Mouse (Mus musculus) layer of hippocampus, adult 9-10 months (tissue): Measurements from ENCODE around the gene Derl2.

Experiments used
- DNase-seq: peaks from one replicate; pipeline ENCODE4 v3.0.0; 2022; ENCODE audit warnings: low spot score

The Derl2 gene

DNA sequence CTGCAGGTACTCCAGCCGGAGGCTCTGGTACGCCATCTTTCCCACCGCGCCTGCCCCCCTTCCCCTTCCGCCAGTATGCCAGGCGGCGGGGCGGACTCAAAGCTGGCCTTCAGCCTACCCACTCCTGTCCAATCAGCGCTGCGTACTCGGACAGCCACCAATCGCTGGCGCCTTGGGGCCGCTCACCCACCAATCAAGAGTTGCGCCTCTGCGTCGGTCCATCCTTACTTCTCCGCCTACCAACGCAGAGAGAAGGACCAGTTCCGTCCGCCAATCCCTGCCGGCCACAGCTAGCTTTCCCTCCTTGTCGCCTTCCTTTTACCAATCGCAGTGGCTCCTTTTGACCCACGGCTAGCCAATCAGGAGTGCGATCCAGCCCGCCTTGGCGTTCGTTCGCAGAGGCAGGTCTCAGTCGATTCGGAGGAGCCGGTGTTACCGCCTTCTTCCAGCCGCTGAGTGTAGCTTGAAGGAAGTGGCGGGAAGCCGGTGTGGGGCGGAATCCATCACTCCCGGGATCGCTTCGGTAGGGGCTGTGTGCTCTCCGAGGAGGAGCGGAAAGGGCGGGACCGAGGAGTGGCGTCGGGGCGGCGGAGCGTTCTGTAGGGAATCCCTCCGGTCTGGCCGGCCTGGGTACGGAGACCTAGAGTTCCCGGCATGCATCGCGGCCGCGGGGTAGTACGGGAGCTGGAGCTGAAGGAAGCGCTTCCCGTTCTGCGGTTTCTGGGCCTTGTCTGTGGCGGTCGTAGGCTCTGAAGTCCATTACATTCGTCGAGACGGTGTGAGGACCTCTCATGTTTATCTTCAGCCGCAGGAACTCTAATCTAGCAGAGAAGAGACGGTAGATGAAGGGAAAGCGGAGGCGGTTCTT is at the start of gene Derl2, which contains the start of gene Mis12:
Gene Derl2 (minus strand): TSS at position 641 of the 868 bp plus-strand sequence.
Gene Mis12 (plus strand): TSS at position 411 of the 868 bp plus-strand sequence.
- DNase-seq, result peak; percentile 96

DNA sequence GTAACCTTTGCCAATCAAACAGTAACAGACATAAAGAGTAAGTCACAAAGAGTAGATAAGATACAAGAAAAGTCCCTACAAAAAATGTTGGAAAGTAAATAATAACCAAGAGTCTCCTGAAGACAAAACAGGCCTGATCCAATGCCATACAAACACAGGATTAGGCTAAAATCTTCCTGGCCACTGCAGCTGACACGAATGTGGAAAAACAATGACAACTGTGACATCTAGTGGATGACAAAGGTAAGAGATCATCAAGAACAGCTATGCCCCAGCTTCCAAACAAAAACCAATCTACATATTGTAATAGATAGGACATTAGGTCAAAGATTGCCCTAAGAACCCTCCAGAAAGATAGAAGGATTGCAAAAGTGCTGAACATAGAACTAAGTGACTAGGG is 32.9 kb upstream of the Derl2 start:
- no peak for DNase-seq

DNA sequence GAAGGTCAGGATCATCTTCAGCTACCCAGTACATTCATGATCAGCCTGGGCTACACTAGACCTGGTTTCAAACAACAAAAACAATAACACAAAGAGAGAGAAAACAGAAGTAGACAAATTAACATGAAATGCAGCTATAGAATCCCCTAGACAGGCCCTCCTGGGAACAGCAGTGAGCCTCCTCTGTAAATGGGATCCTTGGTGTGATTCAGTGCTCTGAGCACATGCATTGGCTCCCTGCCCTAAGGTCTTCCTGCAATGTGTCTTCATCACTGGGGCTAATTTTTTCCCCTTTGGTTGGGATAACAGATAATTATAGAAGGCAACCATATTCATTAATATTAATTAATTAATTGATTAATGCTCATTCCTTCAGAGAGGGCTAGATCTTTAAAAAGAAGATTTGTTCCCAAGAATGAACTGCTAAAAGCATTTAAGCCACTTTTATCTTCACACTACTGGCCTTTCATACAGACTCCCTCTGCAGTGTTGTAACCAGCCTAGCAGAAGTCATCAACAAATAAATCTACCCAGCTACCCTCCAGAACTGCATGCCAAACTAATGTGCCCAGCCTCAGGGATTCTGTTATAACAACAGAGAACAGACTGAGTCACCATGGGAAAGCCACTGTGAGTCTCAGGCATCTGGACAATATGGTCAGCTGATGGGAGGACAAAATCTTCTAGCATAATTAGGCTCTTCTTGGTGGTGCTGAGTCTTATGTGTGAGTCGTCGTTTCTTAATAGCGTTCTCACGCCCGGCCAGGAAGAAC is 20.1 kb upstream of the Derl2 start:
- DNase-seq, result no peak

DNA sequence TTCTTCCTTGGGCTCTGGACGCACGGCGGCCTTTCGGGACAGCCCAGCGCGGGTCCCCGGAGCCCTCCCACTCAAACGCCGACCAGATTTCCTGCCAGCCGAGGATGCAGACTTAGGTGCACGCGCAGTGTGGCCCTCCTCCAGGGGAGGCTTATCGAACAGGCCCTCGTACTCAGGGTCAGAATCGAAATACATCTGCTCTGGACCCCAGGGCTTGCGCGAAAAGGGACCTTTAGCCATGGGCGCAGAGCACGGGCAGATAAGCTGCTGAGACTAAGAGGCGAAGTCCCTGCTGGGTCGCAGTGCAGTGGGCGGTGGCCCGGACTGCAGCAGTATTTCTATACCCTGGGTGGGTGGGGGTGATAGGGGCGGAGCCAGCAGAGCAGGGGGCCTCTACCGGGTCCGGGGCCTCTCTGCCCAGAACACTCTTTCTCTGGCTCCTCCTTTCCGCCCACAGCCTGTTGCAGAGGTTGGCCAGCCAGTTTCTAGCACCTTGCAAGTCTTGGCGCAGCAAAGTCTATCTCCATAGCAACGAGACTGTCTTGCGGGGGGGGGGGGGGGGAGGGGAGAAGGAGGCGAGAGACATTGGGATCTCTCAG is 13.6 kb upstream of the Derl2 start, which contains the start of gene 6330403K07Rik:
Gene 6330403K07Rik (minus strand): TSS at position 351 of the 599 bp plus-strand sequence.
- DNase-seq, result no peak

DNA sequence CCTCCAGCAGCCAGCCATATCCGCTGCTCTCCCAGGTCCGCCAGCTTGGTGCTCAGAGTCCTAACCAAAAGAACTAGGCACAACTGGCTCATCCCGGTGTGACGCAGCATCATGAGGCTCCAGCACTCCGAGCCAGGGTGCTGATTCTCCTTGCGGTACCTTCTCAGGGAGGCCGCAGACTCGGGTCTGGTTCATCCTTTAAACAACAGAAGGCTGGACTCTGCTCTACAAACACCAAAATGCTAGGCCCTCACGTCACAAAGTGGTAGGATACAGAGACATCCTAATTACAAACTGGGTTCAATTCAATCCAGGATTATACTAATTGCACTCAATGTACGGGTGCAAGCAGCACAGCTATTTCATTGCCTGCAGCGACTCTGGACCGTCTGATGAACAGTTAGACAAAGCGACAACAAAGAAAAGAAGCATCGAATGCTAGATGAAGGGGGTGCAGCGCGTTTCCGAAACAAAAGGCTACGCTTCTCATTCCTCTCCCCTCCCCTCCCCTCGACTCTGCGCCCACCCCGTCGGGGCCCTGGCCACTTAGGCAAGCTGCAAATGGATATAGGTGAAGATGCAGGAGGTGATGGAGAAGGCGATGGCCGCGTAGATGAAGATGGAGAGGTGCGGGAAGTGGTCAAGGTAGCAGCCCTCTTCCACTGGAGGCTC is 13.0 kb upstream of the Derl2 start:
- DNase-seq, result no peak

DNA sequence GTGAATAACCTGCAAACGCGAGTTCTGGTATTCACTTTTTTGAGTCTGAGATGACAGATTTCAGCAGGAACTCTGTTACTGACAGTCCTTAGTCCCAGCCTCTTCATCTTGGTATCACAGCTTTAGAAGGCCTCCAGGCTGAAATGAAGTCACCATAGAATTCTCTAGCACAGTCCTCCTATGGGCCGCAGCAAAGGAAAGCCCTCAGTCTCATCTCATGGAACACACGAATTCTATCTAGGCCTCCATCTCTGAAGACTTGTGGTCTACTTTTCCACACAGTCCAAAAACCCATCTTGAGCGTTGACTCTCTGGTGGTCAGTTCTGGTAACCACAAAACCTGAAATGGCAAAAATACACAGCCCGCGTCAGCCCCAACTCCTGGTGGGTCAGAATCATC is 12.4 kb upstream of the Derl2 start:
- no peak for DNase-seq

DNA sequence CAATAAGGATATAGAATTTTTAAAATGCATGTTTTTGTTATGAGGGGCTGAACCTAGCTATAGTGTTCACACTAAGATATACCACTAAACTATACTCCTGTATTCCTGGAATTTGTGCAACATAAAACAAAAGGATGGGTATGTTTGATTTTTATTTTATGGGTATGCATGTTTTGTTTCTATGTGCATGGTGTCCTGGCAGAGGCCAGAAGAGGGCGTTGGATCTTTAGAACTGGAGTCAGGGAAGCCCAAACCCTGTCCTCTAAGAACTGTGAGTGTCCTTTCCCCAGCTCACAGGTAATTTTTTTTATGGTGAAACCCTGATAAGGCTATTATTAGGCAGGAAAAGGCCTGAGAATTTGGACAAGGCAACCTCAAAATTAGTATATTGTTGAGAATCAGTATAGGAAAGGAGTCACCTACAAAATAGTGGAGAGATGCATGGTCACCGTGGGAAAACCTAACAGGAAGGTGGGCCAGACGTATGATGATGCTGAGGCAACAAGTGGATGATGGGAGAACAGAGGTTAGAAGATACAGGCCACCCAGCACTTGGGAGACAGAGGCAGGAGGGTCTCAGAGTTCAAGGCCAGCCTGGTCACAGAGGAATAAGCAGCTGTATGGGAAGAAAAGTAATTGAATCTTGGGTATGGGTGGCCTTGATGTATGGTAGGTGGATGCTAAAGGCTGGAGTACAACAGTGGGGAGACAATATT is 9.9 kb upstream of the Derl2 start:
- DNase-seq, result no peak

DNA sequence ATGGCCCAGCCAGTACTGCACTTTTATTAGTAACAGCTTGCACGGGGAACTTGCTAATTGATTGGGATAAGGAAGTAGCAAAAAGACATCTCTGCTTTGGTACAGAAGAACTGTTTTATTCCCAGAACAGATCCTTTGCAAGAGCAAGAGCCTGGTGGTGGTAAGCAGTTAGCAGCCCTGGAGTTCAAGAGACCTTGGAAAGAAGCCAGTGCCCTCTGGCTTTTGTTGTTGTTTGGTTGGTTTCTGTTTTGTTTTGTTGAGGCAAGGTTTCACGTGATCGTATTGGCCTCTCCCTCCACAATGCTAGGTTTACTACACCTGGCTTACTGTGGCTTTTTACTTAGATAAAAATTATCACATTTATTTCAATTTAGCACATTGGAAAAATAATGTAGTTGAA is 8.6 kb upstream of the Derl2 start:
- DNase-seq, result no peak

DNA sequence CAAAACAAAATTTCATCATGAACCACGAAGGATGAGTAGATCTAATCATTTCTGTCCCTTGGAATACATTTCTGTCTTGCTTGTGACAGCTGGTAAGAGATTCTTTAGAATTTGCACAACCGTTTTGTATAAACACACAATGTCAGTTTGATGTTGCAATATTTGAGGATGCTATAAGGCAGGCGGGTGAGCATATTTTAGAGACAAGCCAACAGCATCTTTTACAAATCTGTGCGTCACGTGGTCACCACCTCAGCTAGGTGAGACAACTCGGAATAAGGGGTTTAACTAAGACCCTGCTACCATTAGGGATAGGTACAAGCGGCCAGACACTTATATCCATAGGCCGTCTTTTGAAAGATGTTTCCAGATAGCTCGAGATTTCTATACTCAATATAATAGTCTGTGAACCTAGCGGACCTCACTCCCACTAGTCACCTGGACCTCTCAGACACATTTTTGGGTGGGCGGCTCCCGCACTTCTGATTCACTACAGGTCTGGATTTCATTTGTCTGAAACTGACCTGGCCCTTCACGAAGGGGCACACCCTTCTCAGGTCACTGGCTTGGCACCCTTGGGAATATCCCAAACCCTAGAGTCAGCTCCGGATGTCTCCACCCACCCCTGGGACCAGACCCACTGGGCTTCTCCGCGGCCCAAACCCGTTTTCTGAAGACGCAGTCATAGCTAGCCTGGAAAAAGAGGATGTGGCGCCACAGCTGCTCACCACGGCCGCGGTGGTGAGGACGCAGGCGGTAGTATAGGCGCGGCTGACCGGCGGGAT is 1.0 kb downstream of the Derl2 start:
- no peak for DNase-seq

DNA sequence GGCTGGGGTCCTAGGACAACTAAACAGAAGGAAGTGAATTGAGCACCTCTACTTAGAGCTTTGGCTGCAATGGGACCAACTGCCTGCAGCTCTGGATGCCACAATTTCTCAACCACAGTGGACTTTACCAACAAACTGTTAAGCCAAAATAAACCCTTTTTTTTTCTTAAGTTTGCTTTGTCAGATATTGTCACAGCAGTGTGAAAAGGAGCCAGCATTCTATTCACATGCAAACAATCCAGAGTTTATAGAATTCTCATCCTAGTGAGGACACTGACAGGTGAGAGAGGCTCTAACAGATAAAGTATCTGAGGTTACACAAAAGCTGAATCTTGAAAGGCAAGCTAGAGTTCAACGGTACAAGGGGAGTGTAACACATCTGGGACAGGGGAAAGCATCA is 2.6 kb downstream of the Derl2 start:
- no peak for DNase-seq

DNA sequence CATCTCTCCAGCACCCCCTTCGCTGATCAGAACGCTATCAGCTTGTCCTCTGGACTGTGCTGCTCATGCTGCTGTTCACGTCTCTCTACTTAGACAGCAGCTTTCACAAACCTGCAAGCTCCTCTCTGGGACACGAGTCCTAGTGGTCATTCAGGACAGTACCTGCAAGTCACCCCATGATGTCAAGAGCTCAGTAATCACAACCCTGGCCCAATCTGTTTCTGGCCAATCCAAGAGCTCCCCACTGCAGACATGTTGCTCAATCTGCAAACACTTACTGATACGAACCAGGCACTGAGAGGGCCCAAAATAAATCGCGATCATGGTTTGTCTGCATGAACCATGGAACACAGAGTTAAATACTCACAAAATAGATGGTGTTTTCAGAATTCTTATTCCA is 6.9 kb downstream of the Derl2 start:
- DNase-seq, result no peak

DNA sequence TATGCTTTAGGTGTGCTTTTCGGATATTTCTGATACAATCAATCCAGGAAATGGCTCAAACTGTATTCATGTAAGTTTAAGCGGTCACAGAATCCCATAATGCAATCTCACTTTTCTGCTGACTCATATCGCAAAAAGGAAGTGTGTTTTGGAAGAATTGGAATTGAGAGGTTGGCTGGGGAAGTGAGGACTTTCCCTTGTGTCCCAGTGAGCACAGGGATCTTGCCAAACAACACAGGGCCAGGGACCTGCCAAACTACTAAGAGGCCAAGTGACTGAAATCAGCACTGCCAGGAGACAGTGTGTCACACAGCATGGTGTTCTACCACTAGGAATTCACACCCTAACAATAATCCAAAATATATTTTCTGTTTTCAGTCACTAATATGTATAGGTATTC is 11.3 kb downstream of the Derl2 start:
- no peak for DNase-seq

DNA sequence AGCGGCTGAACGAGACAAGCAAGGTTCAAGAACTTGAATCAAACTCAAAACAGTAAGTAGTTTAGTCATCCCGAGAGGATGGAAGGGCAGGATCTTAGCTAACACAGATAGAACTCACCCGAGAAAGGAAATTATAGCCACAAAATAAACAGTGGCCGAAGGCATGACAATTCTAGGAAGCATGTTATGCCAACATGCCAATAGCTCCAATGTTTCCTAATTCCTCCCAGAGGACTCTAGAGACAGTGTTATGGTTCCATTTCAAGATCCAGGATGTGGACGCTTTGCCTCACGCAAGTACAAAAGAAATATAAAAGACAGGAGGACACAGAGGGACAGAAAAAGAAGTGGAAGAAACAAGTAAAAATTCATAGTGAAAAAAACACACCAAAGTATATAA is 11.8 kb downstream of the Derl2 start:
- no peak for DNase-seq

DNA sequence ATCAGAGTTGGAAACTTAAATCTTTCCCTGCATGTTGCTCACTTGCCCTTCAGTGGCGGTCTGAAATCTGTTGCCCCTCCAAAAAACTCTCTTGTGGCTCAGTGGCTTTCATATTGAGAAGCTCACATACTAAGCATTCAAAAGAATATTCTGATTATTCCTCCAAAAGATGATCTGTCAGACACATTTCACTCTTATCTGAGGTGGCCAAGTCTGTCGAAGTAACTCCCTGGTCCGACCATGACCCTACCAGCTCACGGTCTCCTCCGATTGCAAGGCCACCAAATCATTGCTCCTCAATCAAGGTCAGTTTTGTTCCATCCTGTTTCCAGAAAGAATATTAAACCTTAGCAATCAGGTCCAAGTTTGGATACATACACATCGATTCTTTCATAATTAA is 12.6 kb downstream of the Derl2 start:
- DNase-seq, result no peak

DNA sequence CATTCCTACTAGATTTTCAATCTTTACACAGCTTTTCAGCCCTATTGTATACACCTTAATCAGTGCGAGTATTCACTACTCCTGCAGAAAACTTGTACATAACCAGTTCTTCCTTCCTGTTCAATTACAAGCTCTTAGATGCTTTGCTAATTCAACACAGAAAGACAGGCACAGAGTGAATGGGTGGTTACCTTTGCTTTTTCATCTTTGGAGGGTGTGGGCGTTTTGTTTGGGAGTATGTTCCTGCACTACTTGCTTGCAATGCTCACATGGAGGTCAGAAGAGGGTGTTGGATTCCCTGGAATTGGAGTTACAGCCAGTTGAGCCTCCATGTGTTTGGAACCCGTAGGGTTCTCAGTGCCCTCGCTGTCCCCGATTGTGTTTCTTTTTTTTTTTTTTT is 14.6 kb downstream of the Derl2 start:
- no peak for DNase-seq

DNA sequence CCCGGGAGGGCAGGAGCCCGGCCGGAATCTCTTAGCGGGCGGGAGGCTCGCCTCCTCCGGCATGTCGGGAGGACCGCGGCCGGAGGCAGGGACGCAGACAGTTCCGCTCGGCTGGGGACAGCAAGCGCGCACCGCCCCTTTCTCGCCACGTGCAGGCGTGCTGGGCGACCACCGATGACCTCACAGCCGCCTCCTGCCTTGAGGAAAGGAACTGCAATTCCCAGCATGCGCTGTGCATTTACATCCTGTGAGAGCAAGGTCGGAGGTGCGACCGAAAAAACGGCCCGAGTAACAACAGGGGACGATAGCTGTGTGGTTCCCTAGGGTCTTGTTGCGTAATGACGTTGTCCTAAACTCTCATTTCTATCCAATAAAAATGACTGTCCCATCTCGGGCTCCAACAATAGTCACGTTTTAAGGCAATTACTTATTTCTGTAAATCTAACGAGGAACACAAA is 15.3 kb downstream of the Derl2 start, which contains the start of gene Dhx33:
Gene Dhx33 (minus strand): TSS at position 122 of the 458 bp plus-strand sequence.
- DNase-seq, result peak; percentile 90

DNA sequence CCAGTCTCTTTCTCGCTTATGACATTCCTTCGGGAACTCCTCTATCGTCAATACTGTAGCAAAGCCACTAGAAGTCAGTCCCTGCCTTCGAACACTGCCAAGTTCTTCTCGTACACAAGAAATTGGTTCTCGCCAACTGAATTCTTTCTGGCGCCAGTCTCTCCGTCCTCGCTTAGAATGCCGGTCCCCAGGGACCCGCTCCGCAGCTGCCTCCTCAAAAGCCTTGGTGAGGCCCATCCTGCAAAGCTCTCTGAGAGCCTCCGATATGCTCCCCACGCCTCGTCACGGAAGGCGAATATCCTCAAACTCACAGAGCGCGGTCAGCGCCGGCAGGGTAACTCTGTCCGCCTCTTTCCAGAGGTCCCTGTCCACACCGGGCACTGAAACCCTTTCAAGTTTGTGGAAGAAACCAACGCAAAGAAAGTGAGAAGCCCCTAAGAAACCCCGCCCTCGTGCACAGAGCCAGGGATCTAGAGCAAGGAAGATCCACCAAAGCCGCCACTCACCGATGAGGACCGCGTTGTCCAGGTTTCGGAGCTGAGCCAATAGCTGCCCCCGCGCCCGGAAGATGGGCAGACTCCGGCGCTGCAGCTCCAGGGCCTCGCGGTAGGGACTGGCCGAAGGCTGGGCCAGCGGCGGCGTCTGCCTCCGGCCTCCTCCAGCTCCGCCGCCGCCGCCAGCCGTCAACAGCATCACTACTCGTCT is 15.9 kb downstream of the Derl2 start:
- no peak for DNase-seq

DNA sequence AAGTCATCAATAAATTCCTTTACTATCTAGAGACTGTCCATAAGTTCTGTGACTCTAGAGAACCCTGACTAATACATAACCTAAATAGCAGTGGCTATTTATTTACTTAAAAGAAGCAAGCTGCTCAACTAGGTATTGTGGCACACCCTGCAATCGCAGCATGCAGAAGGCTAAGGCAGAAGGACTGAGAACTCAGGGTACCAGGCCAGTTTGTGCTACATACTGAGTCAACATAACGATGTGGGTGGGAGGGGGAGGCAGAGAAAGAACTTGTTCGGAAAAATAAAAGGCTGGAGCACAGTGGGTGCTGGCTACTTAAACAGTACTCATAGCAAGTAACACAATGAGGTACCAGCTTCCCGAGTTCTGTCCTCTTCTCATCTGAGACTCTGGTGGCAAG is 18.5 kb downstream of the Derl2 start:
- DNase-seq, result peak; percentile 63

DNA sequence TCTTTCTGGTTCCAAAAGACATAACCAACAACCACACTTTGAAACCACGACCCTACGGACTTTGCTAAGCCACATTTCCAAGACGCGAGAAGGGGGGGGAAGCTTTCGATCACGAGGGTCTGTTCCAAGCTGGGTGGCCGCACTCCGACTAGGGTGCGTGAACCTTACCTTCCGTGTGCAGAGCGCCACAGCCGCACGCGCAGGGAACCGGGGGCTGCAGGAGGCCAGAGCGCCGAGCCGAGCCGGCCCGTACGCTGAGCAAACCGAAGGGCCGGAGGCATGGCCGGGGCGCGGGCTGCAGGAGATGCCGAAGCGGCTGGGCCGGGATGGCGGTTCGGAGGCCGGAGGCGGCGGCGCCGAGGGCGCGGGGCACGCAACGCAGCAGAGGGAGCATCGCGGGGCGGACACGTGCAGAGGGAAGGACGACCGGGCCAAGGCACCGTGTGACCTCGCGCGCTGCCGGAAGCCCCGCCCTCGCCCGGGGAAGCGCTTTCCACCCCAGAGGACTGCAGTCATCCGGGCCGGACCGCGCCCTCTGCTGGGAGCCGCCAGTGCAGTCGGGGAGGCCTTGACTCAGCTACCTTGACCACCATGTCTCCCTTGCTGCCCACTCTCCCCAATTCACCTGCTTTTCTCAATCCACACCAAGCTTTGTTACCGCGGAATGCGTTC is 36.9 kb downstream of the Derl2 start, which contains the start of gene C1qbp:
Gene C1qbp (minus strand): TSS at position 470 of the 672 bp plus-strand sequence.
- peak; percentile 82 for DNase-seq
